Comparison of ENCODE assay signal across 16 mouse cellular contexts in genomic region chr16:17647566-17648340, GRCm38 (mm10). TPM values are rescaled to one million over a fixed set of nuclear protein-coding genes. Genes with fewer than 3 reads are reported as not detected.
DNase-seq lines count a peak whose midpoint lies in the region; ATAC-seq and TF ChIP-seq lines count a peak whose summit lies in the region.
"Had no signal": no experiment of that assay in that cellular context is flagged by ENCODE, and none has a peak within 500 bp of the region (broad histone marks: within the 10 kb centered on the region; RNA-seq: fewer than 3 reads in every experiment).

No protein-coding gene starts in this region.

- TF ChIP-seq CTCF in MEL (IDR thresholded peaks at IDR 0.05 in 2 of 3, conservative IDR thresholded peaks at IDR 0.05 in 1 of 3; ENCODE audit: control insufficient read depth in 1 of 3, insufficient read depth in 1 of 3, low read depth in 2 of 3, low read length in 3 of 3, poor library complexity in 1 of 3, severe bottlenecking in 1 of 3), result no peak

- peaks cover 81% of the 10 kb centered on the region for H3K36me3 ChIP-seq in erythroblast, embryonic 14.5 days (ENCODE audit: control insufficient read depth)
- H3K36me3 ChIP-seq in limb, embryonic 15.5 days, result peaks cover 51% of the 10 kb centered on the region
- H3K36me3 ChIP-seq in limb, embryonic 10.5 days, result peaks cover 68% of the 10 kb centered on the region
- peaks cover 3 to 6% of the 10 kb centered on the region in 2 experiments; a peak in 2 of 4 replicates for H3K36me3 ChIP-seq in MEL (ENCODE audit: control insufficient read depth in 1 of 2, insufficient read depth in 2 of 2, low read length in 2 of 2)

- no peak for TF ChIP-seq RAD21 in MEL (IDR thresholded peaks at IDR 0.05; ENCODE audit: low read depth, low read length)

- no peaks in the 10 kb centered on the region for H3K9me3 ChIP-seq in erythroblast, embryonic 14.5 days (ENCODE audit: control insufficient read depth, low read length)
- H3K9me3 ChIP-seq in limb, embryonic 15.5 days, result no peaks in the 10 kb centered on the region
- no peaks in the 10 kb centered on the region for H3K9me3 ChIP-seq in limb, embryonic 10.5 days (replicated peaks)
- no peaks in the 10 kb centered on the region for H3K9me3 ChIP-seq in MEL (replicated peaks; ENCODE audit: insufficient read depth, low read length)
- H3K9me3 ChIP-seq: kidney, embryonic 15.5 days had no signal

- H3K27me3 ChIP-seq in erythroblast, embryonic 14.5 days (ENCODE audit: control insufficient read depth), result no peaks in the 10 kb centered on the region
- H3K27me3 ChIP-seq in limb, embryonic 15.5 days, result no peaks in the 10 kb centered on the region
- H3K27me3 ChIP-seq in limb, embryonic 10.5 days (ENCODE audit: low read depth, poor library complexity, severe bottlenecking), result no peaks in the 10 kb centered on the region
- no peaks in the 10 kb centered on the region for H3K27me3 ChIP-seq in MEL (ENCODE audit: control insufficient read depth in 1 of 2, insufficient read depth in 2 of 2, low read length in 2 of 2)
- H3K27me3 ChIP-seq: kidney, embryonic 15.5 days had no signal

- no peak overlapping the region for H3K27ac ChIP-seq in limb, embryonic 15.5 days
- H3K27ac ChIP-seq in limb, embryonic 10.5 days, result no peak overlapping the region
- no peak overlapping the region for H3K27ac ChIP-seq in MEL (ENCODE audit: control insufficient read depth, low read depth, low read length)
- H3K27ac ChIP-seq: kidney, embryonic 15.5 days had no signal

- TF ChIP-seq POLR2A in MEL (IDR thresholded peaks at IDR 0.05; ENCODE audit: control insufficient read depth in 1 of 2, insufficient read depth in 1 of 2, low read depth in 1 of 2, low read length in 2 of 2, poor library complexity in 1 of 2), result no peak

- DNase-seq in limb, embryonic 10.5 days (ENCODE audit: low spot score), result no peak
- no peak for DNase-seq in MEL (ENCODE audit: low read depth, low spot score)
- peak; percentile 40 to 42 for DNase-seq in cerebellum, postnatal 14 days
- DNase-seq in thymus, postnatal 25 days, result no peak
- DNase-seq in gastrocnemius, adult 18-20 months (ENCODE audit: low spot score), result no peak
- DNase-seq: adrenal gland, adult 8-10 months; B cell, adult 2 months; gastrocnemius, postnatal 36 days; lung, postnatal 10 days; right cerebral cortex, adult 18-20 months had no signal

- no peak overlapping the region for H3K4me2 ChIP-seq in limb, embryonic 15.5 days

- ATAC-seq in erythroblast, adult 5-6 weeks (replicated peaks; ENCODE audit: low FRiP score, poor library complexity, severe bottlenecking), result no peak
- ATAC-seq in limb, embryonic 15.5 days (ENCODE audit: insufficient number of reproducible peaks, low FRiP score, low TSS enrichment, low read depth), result no peak

- WGBS in limb, embryonic 15.5 days, result 86% methylated on average over 10 of the region's 10 CpGs
- WGBS in limb, embryonic 10.5 days, result 88% methylated on average over 10 of the region's 10 CpGs

- no peak for TF ChIP-seq EP300 in MEL (IDR thresholded peaks at IDR 0.05; ENCODE audit: low read depth in 1 of 2, low read length in 2 of 2)

- peaks cover 53% of the 10 kb centered on the region for H3K4me1 ChIP-seq in erythroblast, embryonic 14.5 days (ENCODE audit: control insufficient read depth)
- H3K4me1 ChIP-seq in limb, embryonic 15.5 days, result peaks cover 16% of the 10 kb centered on the region
- peaks cover 14% of the 10 kb centered on the region for H3K4me1 ChIP-seq in limb, embryonic 10.5 days
- peaks cover 0 to 10% of the 10 kb centered on the region in 2 experiments; a peak in 2 of 4 replicates for H3K4me1 ChIP-seq in MEL (ENCODE audit: control insufficient read depth in 1 of 2, insufficient read depth in 2 of 2, low read length in 2 of 2)

- peaks cover 2% of the 10 kb centered on the region; the same call in 1 of the 2 replicates for H3K79me2 ChIP-seq in MEL (ENCODE audit: control insufficient read depth, insufficient read depth, low read length, poor library complexity)

- peak overlapping the region; percentile 10 for H3K4me3 ChIP-seq in erythroblast, embryonic 14.5 days (replicated peaks)
- 0 out of 2 replicates have a peak overlapping the region, but pooled peaks have one; percentile 59 for H3K4me3 ChIP-seq in limb, embryonic 15.5 days
- H3K4me3 ChIP-seq in limb, embryonic 10.5 days, result no peak overlapping the region
- H3K4me3 ChIP-seq in MEL (ENCODE audit: control insufficient read depth in 1 of 2, insufficient read depth in 1 of 2, low read depth in 2 of 2, low read length in 2 of 2), result no peak overlapping the region

- H3K9ac ChIP-seq in limb, embryonic 15.5 days, result no peak overlapping the region
- no peak overlapping the region for H3K9ac ChIP-seq in MEL (ENCODE audit: control insufficient read depth, low read depth, low read length, poor library complexity, severe bottlenecking)

TF ChIP-seq in MEL, 35 proteins besides CTCF, POLR2A, EP300 and RAD21:
- no peak for TF ChIP-seq USF2 (IDR thresholded peaks at IDR 0.05; ENCODE audit: borderline replicate concordance in 1 of 2, insufficient read depth in 1 of 2, low read depth in 1 of 2, low read length in 2 of 2)
- TF ChIP-seq GATA1 (IDR thresholded peaks at IDR 0.05; ENCODE audit: low read depth, low read length), result peak; percentile 12; the same call in 1 of the 2 replicates
- no peak for TF ChIP-seq RCOR1 (IDR thresholded peaks at IDR 0.05; ENCODE audit: low read depth, low read length)
- TF ChIP-seq ETS1 (IDR thresholded peaks at IDR 0.05; ENCODE audit: low read depth, low read length), result no peak
TF ChIP-seq in MEL: peak in this region for 1.

RNA-seq across cellular contexts. Expression of gene Ccdc74a, which starts 1.5 kb away (rescaled TPM):
- 1.4 and 1.5 TPM in 2 replicates for polyA plus RNA-seq in erythroblast, embryonic 14.5 days (2012)
- not detected in 2 replicates for total RNA-seq in erythroblast, adult 5-6 weeks (2015; ENCODE audit: low replicate concordance)
- 0.60 and 1.7 TPM in 2 replicates for total RNA-seq in erythroblast, adult 5-6 weeks (2017; ENCODE audit: low replicate concordance)
- polyA plus RNA-seq in limb, embryonic 15.5 days (2015; fragmentation: Nextera tagmentation; extraction: Ambion mirVana), result 6.1 and 7.6 TPM in 2 replicates
- polyA plus RNA-seq in limb, embryonic 10.5 days (2016; fragmentation: Nextera tagmentation; extraction: Ambion mirVana), result 6.0 and 8.7 TPM in 2 replicates
- 1.7 and 1.9 TPM in 2 replicates for total RNA-seq in MEL (2012; rRNA removed)
- polyA plus RNA-seq in MEL (2012; ENCODE audit: insufficient read depth in 1 of 2, insufficient read length in 2 of 2, low read depth in 1 of 2, low replicate concordance in 2 of 2, missing spikeins in 1 of 2), result 1 to 10 TPM in 1 of 2 experiments, not detected in 1; 4.6 TPM
- under 1 TPM; 0.33 to 0.48 TPM for total RNA-seq in gastrocnemius, adult 18-20 months (2021)
- total RNA-seq: liver, adult 2 months; monocyte, adult 5-6 weeks had no signal
- polyA plus RNA-seq: liver, adult 2 months had no signal

RNA-seq across cellular contexts. Expression of gene Smpd4, which starts 28.6 kb away (rescaled TPM):
- polyA plus RNA-seq in erythroblast, embryonic 14.5 days (2012), result 1.9 and 2.3 TPM in 2 replicates
- 9.6 and 20.5 TPM in 2 replicates for total RNA-seq in erythroblast, adult 5-6 weeks (2015; ENCODE audit: low replicate concordance)
- total RNA-seq in erythroblast, adult 5-6 weeks (2017; ENCODE audit: low replicate concordance), result 14.6 and 19.2 TPM in 2 replicates
- 26.0 and 26.8 TPM in 2 replicates for polyA plus RNA-seq in limb, embryonic 15.5 days (2015; fragmentation: Nextera tagmentation; extraction: Ambion mirVana)
- polyA plus RNA-seq in limb, embryonic 10.5 days (2016; fragmentation: Nextera tagmentation; extraction: Ambion mirVana), result 74.3 and 74.4 TPM in 2 replicates
- 47.6 and 51.0 TPM in 2 replicates for total RNA-seq in MEL (2012; rRNA removed)
- polyA plus RNA-seq in MEL (2012; ENCODE audit: insufficient read depth in 1 of 2, insufficient read length in 2 of 2, low read depth in 1 of 2, low replicate concordance in 2 of 2, missing spikeins in 1 of 2), result 100 to 1,000 TPM in 1 of 2 experiments, 10 to 100 TPM in 1; 94.3 to 609 TPM
- 10 to 100 TPM; 10.4 to 14.3 TPM for total RNA-seq in gastrocnemius, adult 18-20 months (2021)

Comparison
In these comparisons a context has a peak if more than half of its experiments do, and no peak if none do; other contexts are left out.
1. H3K4me3 ChIP-seq: peak in erythroblast, embryonic 14.5 days (single experiment) and limb, embryonic 15.5 days (single experiment); none in limb, embryonic 10.5 days (single experiment) and MEL (0 of 2).
2. DNase-seq: peak in cerebellum, postnatal 14 days (2 of 2); none in limb, embryonic 10.5 days (single experiment), MEL (single experiment), thymus, postnatal 25 days (single experiment) and gastrocnemius, adult 18-20 months (single experiment).